35 mouse cellular contexts compared by ENCODE assay signal in genomic region chr11:102006271-102006670, GRCm38 (mm10). TPM values are rescaled to one million over a fixed set of nuclear protein-coding genes. Genes with fewer than 3 reads are reported as not detected.
DNase-seq lines count a peak whose midpoint lies in the region; ATAC-seq and TF ChIP-seq lines count a peak whose summit lies in the region.
"Had no signal": no experiment of that assay in that cellular context is flagged by ENCODE, and none has a peak within 500 bp of the region (broad histone marks: within the 10 kb centered on the region; RNA-seq: fewer than 3 reads in every experiment).

No protein-coding gene starts in this region.

- 0 out of 2 replicates have a peak overlapping the region, but pooled peaks have one; percentile 8 for H3K27ac ChIP-seq in hindbrain, embryonic 13.5 days
- no peak overlapping the region for H3K27ac ChIP-seq in hindbrain, postnatal 0 days
- no peak overlapping the region for H3K27ac ChIP-seq in liver, adult 2 months (replicated peaks; ENCODE audit: insufficient read depth, low read depth, low read length)
- 0 out of 2 replicates have a peak overlapping the region, but pooled peaks have one; percentile 26 for H3K27ac ChIP-seq in midbrain, embryonic 14.5 days (replicated peaks; ENCODE audit: low read depth, low read length)
- H3K27ac ChIP-seq in midbrain, embryonic 16.5 days (ENCODE audit: low read length), result no peak overlapping the region
- H3K27ac ChIP-seq: limb, embryonic 13.5 days; liver, embryonic 14.5 days; neural tube, embryonic 13.5 days had no signal

- 45% methylated on average over 9 of the region's 9 CpGs for WGBS in hindbrain, embryonic 13.5 days
- WGBS in hindbrain, postnatal 0 days, result 39% methylated on average over 9 of the region's 9 CpGs
- WGBS in liver, adult 2 months, result 29% methylated on average over 9 of the region's 9 CpGs
- WGBS in midbrain, embryonic 14.5 days, result 41% methylated on average over 9 of the region's 9 CpGs
- 46% methylated on average over 9 of the region's 9 CpGs for WGBS in midbrain, embryonic 16.5 days

- no peak overlapping the region for H3K4me3 ChIP-seq in hindbrain, embryonic 13.5 days
- H3K4me3 ChIP-seq in hindbrain, postnatal 0 days (ENCODE audit: low read length), result no peak overlapping the region
- H3K4me3 ChIP-seq in liver, adult 2 months (ENCODE audit: insufficient read depth, low read depth, low read length), result no peak overlapping the region
- H3K4me3 ChIP-seq in midbrain, embryonic 14.5 days (replicated peaks; ENCODE audit: low read depth, low read length), result no peak overlapping the region
- H3K4me3 ChIP-seq in midbrain, embryonic 16.5 days (ENCODE audit: low read depth, low read length), result no peak overlapping the region
- H3K4me3 ChIP-seq: limb, embryonic 13.5 days; neural tube, embryonic 13.5 days had no signal

- peaks cover 25% of the 10 kb centered on the region for H3K4me1 ChIP-seq in hindbrain, embryonic 13.5 days (replicated peaks)
- H3K4me1 ChIP-seq in hindbrain, postnatal 0 days (ENCODE audit: insufficient read depth, low read length), result 0 out of 2 replicates have a peak, but pooled peaks cover 4% of the 10 kb centered on the region
- peaks cover 5% of the 10 kb centered on the region; the same call in 1 of the 2 replicates for H3K4me1 ChIP-seq in liver, adult 2 months (ENCODE audit: control insufficient read depth, insufficient read depth, low read length)
- no peaks in the 10 kb centered on the region for H3K4me1 ChIP-seq in midbrain, embryonic 14.5 days (ENCODE audit: control insufficient read depth, insufficient read depth, low read length)
- no peaks in the 10 kb centered on the region for H3K4me1 ChIP-seq in midbrain, embryonic 16.5 days (ENCODE audit: control insufficient read depth, insufficient read depth, low read length)

- H3K79me2 ChIP-seq in liver, adult 2 months (ENCODE audit: control insufficient read depth, insufficient read depth, low read length), result no peaks in the 10 kb centered on the region

- peak; percentile 34 for DNase-seq in adrenal gland, postnatal 14 days
- DNase-seq in adrenal gland, postnatal 4 days (ENCODE audit: low spot score in 2 of 2), result no peak
- no peak for DNase-seq in hindbrain, postnatal 0 days (ENCODE audit: low spot score)
- peak; percentile 44 for DNase-seq in liver, adult 2 months (ENCODE audit: extremely low read depth, low read depth, low spot score)
- DNase-seq in liver, result no peak
- no peak for DNase-seq in midbrain, embryonic 14.5 days
- DNase-seq: adrenal gland, adult 2 months; cerebellum, adult 11 months; cerebellum, adult 9-10 months; cerebellum, postnatal 36 days; gastrocnemius, postnatal 14 days; heart, postnatal 14 days; kidney, adult 9 months; kidney, postnatal 25 days; lung, embryonic 14.5 days; lung, postnatal 14 days; thymus, adult 2 months; thymus, postnatal 36 days had no signal

- H3K27me3 ChIP-seq in hindbrain, embryonic 13.5 days, result no peaks in the 10 kb centered on the region
- no peaks in the 10 kb centered on the region for H3K27me3 ChIP-seq in hindbrain, postnatal 0 days (ENCODE audit: insufficient read depth, low read length)
- no peaks in the 10 kb centered on the region for H3K27me3 ChIP-seq in liver, adult 2 months (ENCODE audit: control insufficient read depth, insufficient read depth, low read length)
- H3K27me3 ChIP-seq in midbrain, embryonic 14.5 days (ENCODE audit: control insufficient read depth, insufficient read depth, low read length), result no peaks in the 10 kb centered on the region
- no peaks in the 10 kb centered on the region for H3K27me3 ChIP-seq in midbrain, embryonic 16.5 days (ENCODE audit: control insufficient read depth, insufficient read depth, low read depth, low read length)
- H3K27me3 ChIP-seq: limb, embryonic 13.5 days; neural tube, embryonic 13.5 days had no signal

- H3K4me2 ChIP-seq in hindbrain, embryonic 13.5 days, result no peak overlapping the region
- H3K4me2 ChIP-seq in hindbrain, postnatal 0 days (ENCODE audit: low read depth, low read length), result no peak overlapping the region
- H3K4me2 ChIP-seq in midbrain, embryonic 14.5 days (ENCODE audit: low read length), result no peak overlapping the region
- H3K4me2 ChIP-seq in midbrain, embryonic 16.5 days (ENCODE audit: low read length), result no peak overlapping the region
- H3K4me2 ChIP-seq: limb, embryonic 13.5 days; lung, embryonic 14.5 days; neural tube, embryonic 13.5 days had no signal

- H3K9me3 ChIP-seq in hindbrain, embryonic 13.5 days, result no peaks in the 10 kb centered on the region
- H3K9me3 ChIP-seq in hindbrain, postnatal 0 days (ENCODE audit: low read length), result no peaks in the 10 kb centered on the region
- H3K9me3 ChIP-seq in midbrain, embryonic 14.5 days (ENCODE audit: control insufficient read depth, low read length), result no peaks in the 10 kb centered on the region
- H3K9me3 ChIP-seq in midbrain, embryonic 16.5 days (replicated peaks; ENCODE audit: control insufficient read depth, low read length, poor library complexity, severe bottlenecking), result no peaks in the 10 kb centered on the region
- H3K9me3 ChIP-seq: limb, embryonic 13.5 days; neural tube, embryonic 13.5 days had no signal

- H3K9ac ChIP-seq in hindbrain, embryonic 13.5 days, result no peak overlapping the region
- no peak overlapping the region for H3K9ac ChIP-seq in hindbrain, postnatal 0 days (replicated peaks; ENCODE audit: low read length)
- no peak overlapping the region for H3K9ac ChIP-seq in liver, adult 2 months (ENCODE audit: low read depth, low read length)
- H3K9ac ChIP-seq in midbrain, embryonic 14.5 days (replicated peaks; ENCODE audit: low read length), result no peak overlapping the region
- no peak overlapping the region for H3K9ac ChIP-seq in midbrain, embryonic 16.5 days (ENCODE audit: low read depth, low read length)
- H3K9ac ChIP-seq: limb, embryonic 13.5 days; liver, embryonic 14.5 days; lung, embryonic 14.5 days; neural tube, embryonic 13.5 days had no signal

- no peak for TF ChIP-seq CTCF in hindbrain, postnatal 0 days (IDR thresholded peaks at IDR 0.05; ENCODE audit: low read depth)
- TF ChIP-seq CTCF in liver, adult 2 months (IDR thresholded peaks at IDR 0.05; ENCODE audit: low read depth, low read length), result no peak

- TF ChIP-seq POLR2A in liver, adult 2 months (IDR thresholded peaks at IDR 0.05; ENCODE audit: extremely low read depth, insufficient read depth, low read length), result no peak

- H3K36me3 ChIP-seq in hindbrain, embryonic 13.5 days, result peaks cover 78% of the 10 kb centered on the region
- H3K36me3 ChIP-seq in hindbrain, postnatal 0 days (ENCODE audit: insufficient read depth, low read length), result peaks cover 19% of the 10 kb centered on the region; the same call in 1 of the 2 replicates
- H3K36me3 ChIP-seq in liver, adult 2 months (ENCODE audit: control insufficient read depth, insufficient read depth, low read length), result no peaks in the 10 kb centered on the region
- peaks cover 71% of the 10 kb centered on the region for H3K36me3 ChIP-seq in midbrain, embryonic 14.5 days (ENCODE audit: control insufficient read depth, insufficient read depth, low read length)
- peaks cover 20% of the 10 kb centered on the region for H3K36me3 ChIP-seq in midbrain, embryonic 16.5 days (ENCODE audit: control insufficient read depth, insufficient read depth, low read length)

- ATAC-seq in hindbrain, embryonic 13.5 days (ENCODE audit: low FRiP score), result no peak
- ATAC-seq in hindbrain, postnatal 0 days, result no peak
- no peak; the same call in 1 of the 2 replicates for ATAC-seq in midbrain, embryonic 14.5 days (ENCODE audit: low FRiP score, low TSS enrichment)
- ATAC-seq in midbrain, embryonic 16.5 days, result no peak
- ATAC-seq: activated CD4-positive, CD25-positive, alpha-beta regulatory T cell, adult 4 months had no signal

RNA-seq across cellular contexts. Expression of gene Dusp3, which starts 19.5 kb away (rescaled TPM):
- total RNA-seq in adrenal gland, postnatal 14 days (2021), result 100 and 103 TPM in 2 replicates
- total RNA-seq in adrenal gland, postnatal 4 days (2021), result 10 to 100 TPM; 62.2 to 71.6 TPM
- polyA plus RNA-seq in hindbrain, embryonic 13.5 days (2015; fragmentation: Nextera tagmentation; extraction: Ambion mirVana), result 15.4 and 16.0 TPM in 2 replicates
- total RNA-seq in hindbrain, postnatal 0 days (2014; rRNA removed), result 52.0 and 80.7 TPM in 2 replicates
- 44.7 and 45.2 TPM in 2 replicates for polyA plus RNA-seq in hindbrain, postnatal 0 days (2015; fragmentation: Nextera tagmentation; extraction: Ambion mirVana)
- 15.8 and 21.7 TPM in 2 replicates for total RNA-seq in liver, adult 2 months (2014; rRNA removed)
- polyA plus RNA-seq in liver, adult 2 months (2012; rRNA removed), result 38.7 and 40.0 TPM in 2 replicates
- polyA plus RNA-seq in midbrain, embryonic 14.5 days (2014; fragmentation: Nextera tagmentation; extraction: Ambion mirVana), result 16.5 and 17.2 TPM in 2 replicates
- polyA plus RNA-seq in midbrain, embryonic 16.5 days (2015; fragmentation: Nextera tagmentation; extraction: Ambion mirVana), result 25.6 and 29.7 TPM in 2 replicates

RNA-seq across cellular contexts. Expression of gene Mpp3, which starts 22.0 kb away (rescaled TPM):
- 9.0 and 14.8 TPM in 2 replicates for total RNA-seq in adrenal gland, postnatal 14 days (2021)
- total RNA-seq in adrenal gland, postnatal 4 days (2021), result 10 to 100 TPM; 19.2 to 24.4 TPM
- polyA plus RNA-seq in hindbrain, embryonic 13.5 days (2015; fragmentation: Nextera tagmentation; extraction: Ambion mirVana), result 43.5 and 45.9 TPM in 2 replicates
- 73.5 and 81.3 TPM in 2 replicates for total RNA-seq in hindbrain, postnatal 0 days (2014; rRNA removed)
- 53.8 and 54.1 TPM in 2 replicates for polyA plus RNA-seq in hindbrain, postnatal 0 days (2015; fragmentation: Nextera tagmentation; extraction: Ambion mirVana)
- total RNA-seq in liver, adult 2 months (2014; rRNA removed), result 0.07 and 0.28 TPM in 2 replicates
- 0.06 and 0.19 TPM in 2 replicates for polyA plus RNA-seq in liver, adult 2 months (2012; rRNA removed)
- polyA plus RNA-seq in midbrain, embryonic 14.5 days (2014; fragmentation: Nextera tagmentation; extraction: Ambion mirVana), result 45.4 and 54.2 TPM in 2 replicates
- polyA plus RNA-seq in midbrain, embryonic 16.5 days (2015; fragmentation: Nextera tagmentation; extraction: Ambion mirVana), result 57.4 and 64.6 TPM in 2 replicates
- total RNA-seq: granulocyte monocyte progenitor cell, adult 5-6 weeks had no signal

RNA-seq across cellular contexts. Expression of gene Cfap97d1, which starts 22.2 kb away (rescaled TPM):
- not detected in 2 replicates for total RNA-seq in adrenal gland, postnatal 14 days (2021)
- not detected for total RNA-seq in adrenal gland, postnatal 4 days (2021)
- not detected in 2 replicates for polyA plus RNA-seq in hindbrain, embryonic 13.5 days (2015; fragmentation: Nextera tagmentation; extraction: Ambion mirVana)
- total RNA-seq in hindbrain, postnatal 0 days (2014; rRNA removed), result not detected in 2 replicates
- not detected in 2 replicates for polyA plus RNA-seq in hindbrain, postnatal 0 days (2015; fragmentation: Nextera tagmentation; extraction: Ambion mirVana)
- total RNA-seq in liver, adult 2 months (2014; rRNA removed), result not detected in 2 replicates
- not detected in 2 replicates for polyA plus RNA-seq in liver, adult 2 months (2012; rRNA removed)
- not detected in 2 replicates for polyA plus RNA-seq in midbrain, embryonic 14.5 days (2014; fragmentation: Nextera tagmentation; extraction: Ambion mirVana)
- polyA plus RNA-seq in midbrain, embryonic 16.5 days (2015; fragmentation: Nextera tagmentation; extraction: Ambion mirVana), result not detected in 2 replicates
- total RNA-seq: adrenal gland, adult 2 months; CH12.LX; ES-E14; gastrocnemius, postnatal 14 days; granulocyte monocyte progenitor cell, adult 5-6 weeks; heart, postnatal 14 days; layer of hippocampus, adult 8-10 months; layer of hippocampus, postnatal 25 days; left cerebral cortex, adult 8-10 months; left cerebral cortex, postnatal 36 days had no signal
- polyA plus RNA-seq: activated CD4-positive, CD25-positive, alpha-beta regulatory T cell, adult 4 months; adrenal gland, adult 2 months; C2C12; embryonic facial prominence, embryonic 11.5 days; heart, embryonic 14.5 days; hindbrain, embryonic 11.5 days; limb, embryonic 13.5 days; liver, embryonic 14.5 days; lung, embryonic 14.5 days; neural tube, embryonic 13.5 days; thymus, adult 2 months had no signal

RNA-seq across cellular contexts. Expression of gene Cd300lg, which starts 35.0 kb away (rescaled TPM):
- total RNA-seq in adrenal gland, postnatal 14 days (2021), result 50.5 and 61.4 TPM in 2 replicates
- 10 to 100 TPM; 10.7 to 15.6 TPM for total RNA-seq in adrenal gland, postnatal 4 days (2021)
- polyA plus RNA-seq in hindbrain, embryonic 13.5 days (2015; fragmentation: Nextera tagmentation; extraction: Ambion mirVana), result 0.38 and 0.53 TPM in 2 replicates
- total RNA-seq in hindbrain, postnatal 0 days (2014; rRNA removed), result 0.05 and 0.29 TPM in 2 replicates
- polyA plus RNA-seq in hindbrain, postnatal 0 days (2015; fragmentation: Nextera tagmentation; extraction: Ambion mirVana), result 0.19 and 0.40 TPM in 2 replicates
- total RNA-seq in liver, adult 2 months (2014; rRNA removed), result 8.4 and 11.1 TPM in 2 replicates
- 12.2 and 13.3 TPM in 2 replicates for polyA plus RNA-seq in liver, adult 2 months (2012; rRNA removed)
- polyA plus RNA-seq in midbrain, embryonic 14.5 days (2014; fragmentation: Nextera tagmentation; extraction: Ambion mirVana), result 0.15 and 0.17 TPM in 2 replicates
- 0.23 and 0.46 TPM in 2 replicates for polyA plus RNA-seq in midbrain, embryonic 16.5 days (2015; fragmentation: Nextera tagmentation; extraction: Ambion mirVana)
- total RNA-seq: CH12.LX; ES-E14; layer of hippocampus, adult 8-10 months; layer of hippocampus, postnatal 25 days had no signal
- polyA plus RNA-seq: C2C12 had no signal

RNA-seq across cellular contexts. Expression of gene Sost, which starts 39.5 kb away (rescaled TPM):
- 1.6 TPM in 1 of 2 replicates, not detected in the other for total RNA-seq in adrenal gland, postnatal 14 days (2021)
- under 1 TPM; 0.20 to 0.25 TPM for total RNA-seq in adrenal gland, postnatal 4 days (2021)
- 0.42 TPM in 1 of 2 replicates, not detected in the other for polyA plus RNA-seq in hindbrain, embryonic 13.5 days (2015; fragmentation: Nextera tagmentation; extraction: Ambion mirVana)
- 0.22 TPM in 1 of 2 replicates, not detected in the other for total RNA-seq in hindbrain, postnatal 0 days (2014; rRNA removed)
- 0.14 and 0.16 TPM in 2 replicates for polyA plus RNA-seq in hindbrain, postnatal 0 days (2015; fragmentation: Nextera tagmentation; extraction: Ambion mirVana)
- not detected in 2 replicates for total RNA-seq in liver, adult 2 months (2014; rRNA removed)
- 0.04 and 0.10 TPM in 2 replicates for polyA plus RNA-seq in liver, adult 2 months (2012; rRNA removed)
- not detected in 2 replicates for polyA plus RNA-seq in midbrain, embryonic 14.5 days (2014; fragmentation: Nextera tagmentation; extraction: Ambion mirVana)
- 0.10 TPM in 1 of 2 replicates, not detected in the other for polyA plus RNA-seq in midbrain, embryonic 16.5 days (2015; fragmentation: Nextera tagmentation; extraction: Ambion mirVana)
- total RNA-seq: adrenal gland, adult 2 months; CH12.LX; ES-E14; gastrocnemius, postnatal 14 days; granulocyte monocyte progenitor cell, adult 5-6 weeks; layer of hippocampus, postnatal 25 days had no signal
- polyA plus RNA-seq: activated CD4-positive, CD25-positive, alpha-beta regulatory T cell, adult 4 months; embryonic facial prominence, embryonic 11.5 days; lung, embryonic 14.5 days had no signal

Comparison
In these comparisons a context has a peak if more than half of its experiments do, and no peak if none do; other contexts are left out.
1. DNase-seq: peak in adrenal gland, postnatal 14 days (single experiment) and liver, adult 2 months (single experiment); none in adrenal gland, postnatal 4 days (0 of 2), hindbrain, postnatal 0 days (single experiment), liver (single experiment) and midbrain, embryonic 14.5 days (single experiment).
2. H3K27ac ChIP-seq: peak in hindbrain, embryonic 13.5 days (single experiment) and midbrain, embryonic 14.5 days (single experiment); none in hindbrain, postnatal 0 days (single experiment), liver, adult 2 months (single experiment) and midbrain, embryonic 16.5 days (single experiment).
3. RNA of gene Mpp3, which starts 22.0 kb away (polyA plus RNA-seq): 57.4 to 64.6 TPM in midbrain, embryonic 16.5 days, 45.4 to 54.2 TPM in midbrain, embryonic 14.5 days, 53.8 to 54.1 TPM in hindbrain, postnatal 0 days and 43.5 to 45.9 TPM in hindbrain, embryonic 13.5 days; 0.06 to 0.19 TPM in liver, adult 2 months; every median in the first group is over 10 times any median in the second.